Mouse (Mus musculus): ENCODE measurements around the gene Etfdh. TPM values are rescaled to one million over a fixed set of nuclear protein-coding genes. Genes with fewer than 3 reads are reported as not detected.

Etfdh gene
- polyA plus RNA-seq (2014; fragmentation: Illumina TruSeq; extraction: RNeasy Lipid Tissue Mini Kit (QIAGEN cat#74804); ENCODE audit: low read depth, low replicate concordance): 652 TPM

GRCm38 (mm10) chr3:79629416-79629730 is at the start of gene Etfdh:
TSS of gene Etfdh (minus strand) at chr3:79629500.

GRCm38 (mm10) chr3:79628561-79629415 is 512 bp downstream of the Etfdh start, which contains the start of gene 4930579G24Rik:
TSS of gene 4930579G24Rik (plus strand) at chr3:79629079.

GRCm38 (mm10) chr3:79590863-79591792 is 38.2 kb downstream of the Etfdh start, which contains the start of gene Ppid:
TSS of gene Ppid (plus strand) at chr3:79591342.

GRCm38 (mm10) chr3:79567703-79568362 is 61.5 kb downstream of the Etfdh start, which contains the start of gene Fnip2:
TSS of gene Fnip2 (minus strand) at chr3:79567796.

Other genes starting within 250 kb of the Etfdh start
- 8.8 TPM for gene Fnip2, start 61.7 kb downstream of the Etfdh start, polyA plus RNA-seq (2014; fragmentation: Illumina TruSeq; extraction: RNeasy Lipid Tissue Mini Kit (QIAGEN cat#74804); ENCODE audit: low read depth, low replicate concordance)
- 60.8 TPM for gene Ppid, start 38.2 kb downstream of the Etfdh start, polyA plus RNA-seq (2014; fragmentation: Illumina TruSeq; extraction: RNeasy Lipid Tissue Mini Kit (QIAGEN cat#74804); ENCODE audit: low read depth, low replicate concordance)
- gene 4930579G24Rik, start 421 bp downstream of the Etfdh start, polyA plus RNA-seq (2014; fragmentation: Illumina TruSeq; extraction: RNeasy Lipid Tissue Mini Kit (QIAGEN cat#74804); ENCODE audit: low read depth, low replicate concordance): 1.9 TPM
- 3.6 TPM for gene Rxfp1, start 108.4 kb upstream of the Etfdh start, polyA plus RNA-seq (2014; fragmentation: Illumina TruSeq; extraction: RNeasy Lipid Tissue Mini Kit (QIAGEN cat#74804); ENCODE audit: low read depth, low replicate concordance)
- gene Tmem144, start 223.3 kb upstream of the Etfdh start, polyA plus RNA-seq (2014; fragmentation: Illumina TruSeq; extraction: RNeasy Lipid Tissue Mini Kit (QIAGEN cat#74804); ENCODE audit: low read depth, low replicate concordance): 25.7 TPM

Data from heart, adult 10 weeks (tissue).